Mouse (Mus musculus) intestine, embryonic 14.5 days (tissue): ENCODE results near the gene Ddx49. TPM values are rescaled to one million over a fixed set of nuclear protein-coding genes. Genes with fewer than 3 reads are reported as not detected.

Experiments
- ATAC-seq: fragments of 200-750 bp; cut with Nextera tagmentation; replicated peaks from 2 replicates; pipeline ENCODE4 v1.8.0; 2017; ENCODE audit warnings: low read depth, moderate number of reproducible peaks, moderate TSS enrichment, moderate library complexity; ENCODE audit not compliant: low FRiP score, low TSS enrichment
- DNase-seq: peaks from one replicate; pipeline ENCODE4 v3.0.0-alpha.2; 2018; ENCODE audit warnings: low spot score
- H3K27ac ChIP-seq: fragments of 300-500 bp; sonication (generic); 2 replicates; pipeline ENCODE4 v1.5.1; 2014; ENCODE audit warnings: low read depth, mild to moderate bottlenecking, control low read depth
- H3K27me3 ChIP-seq: fragments of 300-500 bp; sonication (generic); replicated peaks from 2 replicates; pipeline ENCODE4 v1.6.1; 2014; ENCODE audit warnings: low read length, control low read depth; ENCODE audit not compliant: control insufficient read depth, insufficient read depth
- H3K36me3 ChIP-seq: fragments of 300-500 bp; sonication (generic); 2 replicates; pipeline ENCODE4 v1.6.1; 2014; ENCODE audit warnings: low read length, control low read depth; ENCODE audit not compliant: control insufficient read depth, insufficient read depth
- H3K4me1 ChIP-seq: fragments of 300-500 bp; sonication (generic); replicated peaks from 2 replicates; pipeline ENCODE4 v1.6.1; 2014; ENCODE audit warnings: low read length, control low read depth, mixed read lengths; ENCODE audit not compliant: control insufficient read depth, insufficient read depth
- H3K4me2 ChIP-seq: fragments of 300-500 bp; sonication (generic); 2 replicates; pipeline ENCODE4 v1.6.1; 2014; ENCODE audit warnings: low read length
- H3K4me3 ChIP-seq: fragments of 300-500 bp; sonication (generic); 2 replicates; pipeline ENCODE4 v1.5.1; 2014; ENCODE audit warnings: low read depth, low read length, control low read depth, mixed read lengths
- H3K9ac ChIP-seq: fragments of 300-500 bp; sonication (generic); 2 replicates; pipeline ENCODE4 v1.6.1; 2014; ENCODE audit warnings: mild to moderate bottlenecking, low read length
- H3K9me3 ChIP-seq: fragments of 300-500 bp; sonication (generic); 2 replicates; pipeline ENCODE4 v1.6.1; 2016; ENCODE audit warnings: low read length, control low read depth; ENCODE audit not compliant: control insufficient read depth
- WGBS: fragments of 180-500 bp; shearing (Covaris S2); extraction: QIAGEN DNeasy Blood & Tissue Kit; methylation state at CpG from one replicate; pipeline ENCODE4 v1.1.7; 2014; 5-methylcytosine and 5-hydroxymethylcytosine counted together
- polyA plus RNA-seq: library from polyadenylated mRNA; unstranded; fragments of >200 nt; fragmentation: Nextera tagmentation; extraction: Ambion mirVana; gene quantifications from 2 replicates; pipeline ENCODE4 v1.2.1, GENCODE M21; 2014

Gene Ddx49
- polyA plus RNA-seq, 1 experiment from 2014 or later, result 47.5 TPM

GRCm38 (mm10) chr8:70309311-70309710 is 7.0 kb upstream of the Ddx49 start:
- ATAC-seq (no peak), DNase-seq (no peak)
- no peaks in the 10 kb centered on the region for H3K9me3 ChIP-seq
- peaks cover 89% of the 10 kb centered on the region for H3K36me3 ChIP-seq
- no peak overlapping the region for H3K4me3 ChIP-seq
- WGBS, result 34% methylated on average over 2 of the region's 2 CpGs
- H3K9ac ChIP-seq, result no peak overlapping the region
- H3K4me1 ChIP-seq, result no peaks in the 10 kb centered on the region
- H3K27ac ChIP-seq, result no peak overlapping the region
- H3K27me3 ChIP-seq, result no peaks in the 10 kb centered on the region
- H3K4me2 ChIP-seq, result no peak overlapping the region

GRCm38 (mm10) chr8:70302901-70303300 is 612 bp upstream of the Ddx49 start:
- 3% methylated on average over 16 of the region's 16 CpGs for WGBS
- H3K4me3 ChIP-seq, result peak overlapping the region; percentile 83
- H3K36me3 ChIP-seq, result peaks cover 51% of the 10 kb centered on the region
- DNase-seq, result no peak
- peaks cover 15% of the 10 kb centered on the region for H3K4me1 ChIP-seq
- no peaks in the 10 kb centered on the region for H3K9me3 ChIP-seq
- peak overlapping the region; percentile 63 for H3K9ac ChIP-seq
- H3K27ac ChIP-seq, result peak overlapping the region; percentile 68
- ATAC-seq, result peak; percentile 26; the same call in 1 of the 2 replicates
- no peaks in the 10 kb centered on the region for H3K27me3 ChIP-seq
- peak overlapping the region; percentile 76 for H3K4me2 ChIP-seq

DNA sequence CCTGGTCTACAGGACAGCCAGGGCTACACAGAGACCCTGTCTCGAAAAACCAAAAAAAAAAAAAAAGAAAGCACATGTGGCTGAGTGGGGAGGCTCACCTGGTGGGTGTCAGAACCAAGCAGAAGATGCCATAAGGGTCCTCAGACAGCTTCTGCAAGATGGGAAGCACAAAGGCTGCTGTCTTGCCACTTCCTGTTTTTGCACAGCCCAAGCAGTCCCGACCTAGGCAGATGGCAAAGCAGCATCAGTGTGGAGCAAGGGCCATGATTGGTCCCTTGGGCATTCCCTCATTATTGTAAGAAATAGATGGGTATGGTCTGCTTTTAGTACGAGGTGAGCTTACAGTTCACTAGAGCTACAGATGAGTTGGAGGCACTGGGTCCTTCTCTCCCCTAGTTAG is 1.4 kb downstream of the Ddx49 start:
- ATAC-seq, result no peak
- no peak overlapping the region for H3K4me2 ChIP-seq
- peaks cover 51% of the 10 kb centered on the region for H3K36me3 ChIP-seq
- no peak overlapping the region for H3K27ac ChIP-seq
- WGBS, result 77% methylated on average over 3 of the region's 3 CpGs
- peaks cover 15% of the 10 kb centered on the region for H3K4me1 ChIP-seq
- H3K27me3 ChIP-seq, result no peaks in the 10 kb centered on the region
- no peak for DNase-seq
- no peaks in the 10 kb centered on the region for H3K9me3 ChIP-seq
- H3K4me3 ChIP-seq, result no peak overlapping the region
- no peak overlapping the region for H3K9ac ChIP-seq

GRCm38 (mm10) chr8:70293988-70294405 is 8.3 kb downstream of the Ddx49 start:
- H3K4me3 ChIP-seq, result no peak overlapping the region
- no peaks in the 10 kb centered on the region for H3K4me1 ChIP-seq
- H3K9ac ChIP-seq, result no peak overlapping the region
- peaks cover 92% of the 10 kb centered on the region for H3K36me3 ChIP-seq
- no peak for DNase-seq
- WGBS, result 58% methylated on average over 5 of the region's 5 CpGs
- no peak overlapping the region for H3K4me2 ChIP-seq
- H3K9me3 ChIP-seq, result no peaks in the 10 kb centered on the region
- H3K27me3 ChIP-seq, result no peaks in the 10 kb centered on the region
- no peak overlapping the region for H3K27ac ChIP-seq
- no peak for ATAC-seq

- WGBS, result 85% methylated on average over 8 of the region's 8 CpGs
- Histone ChIP-seq H3K4me1 (peaks cover 12% of the 10 kb centered on the region), H3K27ac (no peak overlapping the region), H3K4me3 (no peak overlapping the region), H3K4me2 (no peak overlapping the region), H3K36me3 (peaks cover 63% of the 10 kb centered on the region), H3K9ac (no peak overlapping the region), H3K9me3 (0 out of 2 replicates have a peak, but pooled peaks cover 4% of the 10 kb centered on the region), H3K27me3 (no peaks in the 10 kb centered on the region)
- DNase-seq, result no peak
- no peak for ATAC-seq
Measured at GRCm38 (mm10) chr8:70286737-70287136, 15.6 kb downstream of the Ddx49 start.

GRCm38 (mm10) chr8:70285304-70285703 is 17.0 kb downstream of the Ddx49 start:
- 97% methylated on average over 15 of the region's 15 CpGs for WGBS
- Histone ChIP-seq H3K4me2 (no peak overlapping the region), H3K36me3 (peaks cover 48% of the 10 kb centered on the region), H3K9ac (no peak overlapping the region), H3K4me1 (peaks cover 12% of the 10 kb centered on the region), H3K27me3 (no peaks in the 10 kb centered on the region), H3K27ac (no peak overlapping the region), H3K9me3 (0 out of 2 replicates have a peak, but pooled peaks cover 4% of the 10 kb centered on the region), H3K4me3 (no peak overlapping the region)
- DNase-seq (no peak), ATAC-seq (no peak)

DNA sequence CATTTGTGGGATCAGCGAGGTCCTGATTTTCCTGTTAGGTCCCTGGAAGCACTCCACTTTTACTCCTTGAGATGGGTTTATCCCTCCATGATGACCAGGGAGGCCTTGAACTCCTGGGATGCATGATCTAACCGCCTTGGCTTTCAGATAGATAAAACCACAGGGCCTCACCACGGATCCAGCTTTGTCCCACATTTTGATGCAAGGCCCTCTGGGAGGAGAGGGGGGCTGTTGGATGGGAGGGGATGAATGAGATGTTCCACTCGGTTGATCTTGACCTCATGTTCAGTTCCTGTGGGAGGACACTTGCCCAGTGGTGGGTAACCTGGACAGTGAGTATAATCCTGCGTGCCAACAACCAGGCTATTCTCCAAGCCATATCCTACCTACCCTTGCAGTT is 17.9 kb downstream of the Ddx49 start:
- Histone ChIP-seq H3K27ac (no peak overlapping the region), H3K4me3 (no peak overlapping the region)
- 80% methylated on average over 5 of the region's 5 CpGs for WGBS

DNA sequence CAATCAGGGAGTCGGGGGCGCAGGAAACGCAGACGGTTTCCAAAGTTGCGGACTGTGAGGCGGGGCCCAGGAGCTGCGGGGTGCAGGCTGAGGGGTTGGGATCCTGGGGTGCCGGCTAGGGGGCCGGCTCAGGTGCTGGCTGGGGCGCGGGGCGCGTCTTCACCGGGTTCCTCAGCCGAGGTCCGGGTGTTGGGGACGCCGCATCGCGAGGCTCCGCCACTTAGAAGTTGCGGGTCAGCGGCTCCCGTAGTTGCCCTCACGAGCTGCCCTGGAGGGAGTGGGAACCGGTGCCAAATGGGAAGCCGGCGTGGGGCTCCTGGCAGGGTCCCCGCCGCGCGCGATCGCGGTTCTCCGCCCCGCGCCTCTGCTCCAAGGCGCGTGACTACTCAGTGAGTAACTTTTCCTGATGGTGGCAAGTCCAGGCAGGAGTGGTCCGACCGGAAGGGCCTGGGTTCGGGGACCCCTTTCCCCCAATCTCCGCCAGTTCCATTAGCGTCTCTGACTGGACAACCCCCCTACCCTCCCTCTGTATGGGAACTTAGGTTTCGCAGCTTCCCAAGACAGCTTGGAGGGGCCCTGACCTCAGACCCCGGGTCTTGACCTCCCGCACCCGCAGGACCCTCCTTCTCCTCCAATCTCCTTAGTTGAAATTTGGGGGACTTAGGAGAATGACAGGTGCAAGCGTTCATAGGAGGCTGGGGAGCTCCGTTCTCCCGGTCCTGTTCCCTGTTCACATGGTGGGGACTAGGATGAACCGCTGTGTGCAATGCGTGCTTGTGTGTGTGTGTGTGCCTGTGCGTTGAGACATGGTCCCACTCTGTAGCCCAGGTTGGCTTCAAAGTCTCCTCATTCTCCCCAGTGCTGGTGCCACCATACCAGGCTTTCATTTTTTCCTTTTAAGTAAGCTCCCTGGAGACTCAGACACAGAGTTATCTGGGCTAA is 18.9 kb downstream of the Ddx49 start:
- Histone ChIP-seq H3K27ac (peak overlapping the region; percentile 77; the same call in 1 of the 2 replicates), H3K9ac (peak overlapping the region; percentile 84), H3K27me3 (no peaks in the 10 kb centered on the region), H3K4me2 (peak overlapping the region; percentile 90), H3K36me3 (peaks cover 36% of the 10 kb centered on the region), H3K9me3 (0 out of 2 replicates have a peak, but pooled peaks cover 4% of the 10 kb centered on the region), H3K4me1 (peaks cover 12% of the 10 kb centered on the region), H3K4me3 (peak overlapping the region; percentile 59)
- WGBS, result 1% methylated on average over 55 of the region's 55 CpGs
- DNase-seq (peak; percentile 66), ATAC-seq (peak; percentile 59)

More for the DNA sequence above, 17.9 kb downstream of the Ddx49 start:
- Histone ChIP-seq H3K9me3 (0 out of 2 replicates have a peak, but pooled peaks cover 4% of the 10 kb centered on the region), H3K36me3 (peaks cover 40% of the 10 kb centered on the region), H3K4me1 (peaks cover 12% of the 10 kb centered on the region), H3K9ac (no peak overlapping the region), H3K4me2 (peak overlapping the region; percentile 90), H3K27me3 (no peaks in the 10 kb centered on the region)
- ATAC-seq, result no peak
- DNase-seq, result no peak
